Mouse (Mus musculus): ENCODE results near the gene Mapk1.

GRCm38 (mm10) chr16:17062338-17062737, 79.2 kb downstream of the Mapk1 start:
- TF ChIP-seq CTCF (IDR thresholded peaks at IDR 0.05; ENCODE audit: control insufficient read depth, insufficient read depth, low read length) (no peak), POLR2A (IDR thresholded peaks at IDR 0.05; ENCODE audit: borderline replicate concordance, control insufficient read depth, low read depth, low read length) (no peak)

All from bone marrow, adult 2 months (tissue).